Mouse (Mus musculus): ENCODE measurements around the gene Mstn. TPM values are rescaled to one million over a fixed set of nuclear protein-coding genes. Genes with fewer than 3 reads are reported as not detected.

Mstn gene
- polyA plus RNA-seq, 1 experiment from 2014 or later, result 0.72 TPM

Other genes starting within 250 kb of the Mstn start
- 15.7 and 21.0 TPM in 2 replicates for gene Inpp1, start 244.0 kb upstream of the Mstn start, polyA plus RNA-seq (2016; fragmentation: Nextera tagmentation; extraction: Ambion mirVana)
- 32.0 and 32.6 TPM in 2 replicates for gene Hibch, start 216.7 kb upstream of the Mstn start, polyA plus RNA-seq (2016; fragmentation: Nextera tagmentation; extraction: Ambion mirVana)
- gene 1700019D03Rik, start 41.5 kb upstream of the Mstn start, polyA plus RNA-seq (2016; fragmentation: Nextera tagmentation; extraction: Ambion mirVana), result 5.0 and 6.1 TPM in 2 replicates
- gene 1700019A02Rik, start 126.0 kb downstream of the Mstn start, polyA plus RNA-seq (2016; fragmentation: Nextera tagmentation; extraction: Ambion mirVana), result not detected in 2 replicates
- 17.6 and 19.1 TPM in 2 replicates for gene Pms1, start 235.4 kb downstream of the Mstn start, polyA plus RNA-seq (2016; fragmentation: Nextera tagmentation; extraction: Ambion mirVana)
- gene Ormdl1, start 235.5 kb downstream of the Mstn start, polyA plus RNA-seq (2016; fragmentation: Nextera tagmentation; extraction: Ambion mirVana), result 60.9 and 65.5 TPM in 2 replicates
- not detected in 2 replicates for gene Gm28778, start 235.5 kb downstream of the Mstn start, polyA plus RNA-seq (2016; fragmentation: Nextera tagmentation; extraction: Ambion mirVana)

All from hindbrain, embryonic 12.5 days (tissue).